Mouse (Mus musculus) neural tube, embryonic 12.5 days (tissue): ENCODE measurements around the gene Tagln2. TPM values are rescaled to one million over a fixed set of nuclear protein-coding genes. Genes with fewer than 3 reads are reported as not detected.

Experiments used
- ATAC-seq: fragments of 200-750 bp; cut with Nextera tagmentation; 2 replicates; pipeline ENCODE4 v1.8.0; 2017; ENCODE audit warnings: low read depth, mild to moderate bottlenecking, moderate TSS enrichment, moderate library complexity; ENCODE audit not compliant: low FRiP score
- H3K27ac ChIP-seq: fragments of 300-500 bp; sonication (generic); 2 replicates; pipeline ENCODE4 v1.5.1; 2016
- H3K27me3 ChIP-seq: fragments of 300-500 bp; sonication (generic); replicated peaks from 2 replicates; pipeline ENCODE4 v1.6.1; 2016; ENCODE audit warnings: mild to moderate bottlenecking
- H3K36me3 ChIP-seq: fragments of 300-500 bp; sonication (generic); 2 replicates; pipeline ENCODE4 v1.6.1; 2016; ENCODE audit warnings: mild to moderate bottlenecking
- H3K4me1 ChIP-seq: fragments of 300-500 bp; sonication (generic); 2 replicates; pipeline ENCODE4 v1.6.1; 2016
- H3K4me2 ChIP-seq: fragments of 300-500 bp; sonication (generic); replicated peaks from 2 replicates; pipeline ENCODE4 v1.6.1; 2016; ENCODE audit warnings: mild to moderate bottlenecking
- H3K4me3 ChIP-seq: fragments of 300-500 bp; sonication (generic); 2 replicates; pipeline ENCODE4 v1.5.1; 2016
- H3K9ac ChIP-seq: fragments of 300-500 bp; sonication (generic); 2 replicates; pipeline ENCODE4 v1.6.1; 2016; ENCODE audit warnings: mild to moderate bottlenecking
- H3K9me3 ChIP-seq: fragments of 300-500 bp; sonication (generic); 2 replicates; pipeline ENCODE4 v1.6.1; 2016; ENCODE audit warnings: mild to moderate bottlenecking
- WGBS: fragments of 180-500 bp; shearing (Covaris S2); methylation state at CpG from one replicate; pipeline ENCODE4 v1.1.7; 2016; 5-methylcytosine and 5-hydroxymethylcytosine counted together
- polyA plus RNA-seq: library from polyadenylated mRNA; unstranded; fragments of >200 nt; fragmentation: Nextera tagmentation; extraction: Ambion mirVana; gene quantifications from 2 replicates; pipeline ENCODE4 v1.2.1, GENCODE M21; 2016

The Tagln2 gene
- polyA plus RNA-seq, 1 experiment from 2014 or later: 131 TPM

DNA sequence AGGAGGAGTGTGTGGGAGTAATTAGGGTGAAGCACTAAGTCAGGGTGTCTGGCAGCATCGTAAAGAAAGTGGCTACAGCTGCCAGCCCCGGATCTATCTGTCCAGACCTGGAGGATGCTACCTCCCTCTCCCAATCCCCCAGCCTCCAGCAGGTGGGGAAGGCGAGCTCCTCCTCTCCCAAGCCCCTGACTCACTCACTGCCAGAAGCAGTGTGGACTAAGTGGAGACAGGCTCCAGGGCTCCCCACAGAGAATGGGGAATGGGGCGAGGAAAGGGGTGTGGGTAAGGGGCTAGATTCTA, 16.5 kb upstream of the Tagln2 start:
- H3K27ac ChIP-seq: no peak overlapping the region
- H3K4me1 ChIP-seq: peaks cover 50% of the 10 kb centered on the region
- 10% methylated on average over 4 of the region's 4 CpGs for WGBS
- peaks cover 7% of the 10 kb centered on the region; the same call in 1 of the 2 replicates for H3K36me3 ChIP-seq
- H3K27me3 ChIP-seq: no peaks in the 10 kb centered on the region
- H3K9ac ChIP-seq: peak overlapping the region; percentile 75
- H3K4me3 ChIP-seq: peak overlapping the region; percentile 67
- H3K4me2 ChIP-seq: peak overlapping the region; percentile 91
- ATAC-seq: no peak
- no peaks in the 10 kb centered on the region for H3K9me3 ChIP-seq

- WGBS: 19% methylated on average over 11 of the region's 11 CpGs
- peak overlapping the region; percentile 67 for H3K4me3 ChIP-seq
- H3K4me2 ChIP-seq: peak overlapping the region; percentile 91
- H3K27ac ChIP-seq: no peak overlapping the region
- peak overlapping the region; percentile 75; the same call in 1 of the 2 replicates for H3K9ac ChIP-seq
- H3K9me3 ChIP-seq: no peaks in the 10 kb centered on the region
- H3K27me3 ChIP-seq: no peaks in the 10 kb centered on the region
- peaks cover 54% of the 10 kb centered on the region for H3K4me1 ChIP-seq
- peaks cover 14% of the 10 kb centered on the region; the same call in 1 of the 2 replicates for H3K36me3 ChIP-seq
- no peak for ATAC-seq
Measured at GRCm38 (mm10) chr1:172484236-172484635, 15.6 kb upstream of the Tagln2 start.

GRCm38 (mm10) chr1:172484671-172485070, 15.2 kb upstream of the Tagln2 start:
- Histone ChIP-seq H3K27ac (no peak overlapping the region), H3K9ac (peak overlapping the region; percentile 75; the same call in 1 of the 2 replicates), H3K9me3 (no peaks in the 10 kb centered on the region), H3K36me3 (peaks cover 18% of the 10 kb centered on the region; the same call in 1 of the 2 replicates), H3K4me3 (peak overlapping the region; percentile 67), H3K27me3 (no peaks in the 10 kb centered on the region), H3K4me2 (peak overlapping the region; percentile 91), H3K4me1 (peaks cover 54% of the 10 kb centered on the region)
- 39% methylated on average over 13 of the region's 13 CpGs for WGBS
- no peak for ATAC-seq

- WGBS: 8% methylated on average over 6 of the region's 6 CpGs
- Histone ChIP-seq H3K9me3 (no peaks in the 10 kb centered on the region), H3K4me3 (peak overlapping the region; percentile 9; the same call in 1 of the 2 replicates), H3K36me3 (peaks cover 18% of the 10 kb centered on the region; the same call in 1 of the 2 replicates), H3K9ac (peak overlapping the region; percentile 75; the same call in 1 of the 2 replicates), H3K4me2 (peak overlapping the region; percentile 91), H3K27ac (no peak overlapping the region), H3K27me3 (no peaks in the 10 kb centered on the region), H3K4me1 (peaks cover 62% of the 10 kb centered on the region)
- no peak for ATAC-seq
Measured at GRCm38 (mm10) chr1:172485821-172486220, 14.0 kb upstream of the Tagln2 start.

DNA sequence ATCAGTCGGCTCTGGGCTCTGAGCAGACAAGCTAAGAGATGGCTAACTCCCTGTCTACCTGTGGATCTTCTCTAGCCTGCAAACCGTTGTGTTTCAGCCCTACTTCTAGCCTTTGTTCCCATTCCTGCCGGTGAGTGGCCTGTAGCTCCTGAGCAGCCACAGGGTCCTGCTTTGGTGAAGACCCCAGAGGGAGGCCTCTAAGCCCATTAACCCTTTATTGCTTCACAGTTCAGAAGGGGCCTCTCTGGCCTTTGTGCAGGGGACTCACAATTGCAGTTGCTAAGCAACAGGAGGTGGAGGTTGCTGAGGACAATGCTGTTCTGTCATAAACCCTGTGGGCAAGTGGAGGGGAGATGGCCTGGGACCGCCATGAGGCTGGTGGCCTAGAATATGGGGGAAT, 13.6 kb upstream of the Tagln2 start:
- Histone ChIP-seq H3K27me3 (no peaks in the 10 kb centered on the region), H3K4me1 (peaks cover 62% of the 10 kb centered on the region), H3K4me3 (peak overlapping the region; percentile 9; the same call in 1 of the 2 replicates), H3K27ac (no peak overlapping the region), H3K9ac (peak overlapping the region; percentile 75; the same call in 1 of the 2 replicates), H3K4me2 (peak overlapping the region; percentile 91), H3K36me3 (peaks cover 22% of the 10 kb centered on the region), H3K9me3 (no peaks in the 10 kb centered on the region)
- WGBS: 5% methylated on average over 4 of the region's 4 CpGs
- no peak for ATAC-seq

GRCm38 (mm10) chr1:172486651-172487050, 13.2 kb upstream of the Tagln2 start:
- 24% methylated on average over 5 of the region's 5 CpGs for WGBS
- H3K4me1 ChIP-seq: peaks cover 62% of the 10 kb centered on the region
- H3K9ac ChIP-seq: peak overlapping the region; percentile 75; the same call in 1 of the 2 replicates
- peaks cover 25% of the 10 kb centered on the region for H3K36me3 ChIP-seq
- no peak overlapping the region for H3K27ac ChIP-seq
- no peak for ATAC-seq
- H3K4me2 ChIP-seq: peak overlapping the region; percentile 91
- H3K4me3 ChIP-seq: no peak overlapping the region
- H3K9me3 ChIP-seq: no peaks in the 10 kb centered on the region
- H3K27me3 ChIP-seq: no peaks in the 10 kb centered on the region

- Histone ChIP-seq H3K4me3 (no peak overlapping the region), H3K36me3 (peaks cover 36% of the 10 kb centered on the region), H3K27ac (no peak overlapping the region), H3K4me2 (no peak overlapping the region), H3K9me3 (no peaks in the 10 kb centered on the region), H3K9ac (no peak overlapping the region), H3K4me1 (peaks cover 62% of the 10 kb centered on the region), H3K27me3 (no peaks in the 10 kb centered on the region)
- WGBS: 83% methylated on average over 4 of the region's 4 CpGs
- ATAC-seq: no peak
Measured at GRCm38 (mm10) chr1:172487859-172488258, 12.0 kb upstream of the Tagln2 start.

GRCm38 (mm10) chr1:172488831-172489230, 11.0 kb upstream of the Tagln2 start:
- WGBS: 82% methylated on average over 7 of the region's 7 CpGs
- Histone ChIP-seq H3K27ac (no peak overlapping the region), H3K4me1 (peaks cover 52% of the 10 kb centered on the region), H3K9ac (no peak overlapping the region), H3K36me3 (peaks cover 46% of the 10 kb centered on the region), H3K4me3 (no peak overlapping the region), H3K4me2 (no peak overlapping the region), H3K27me3 (no peaks in the 10 kb centered on the region), H3K9me3 (no peaks in the 10 kb centered on the region)
- no peak for ATAC-seq

- Histone ChIP-seq H3K4me1 (peaks cover 43% of the 10 kb centered on the region), H3K27me3 (no peaks in the 10 kb centered on the region), H3K36me3 (peaks cover 55% of the 10 kb centered on the region), H3K4me2 (peak overlapping the region; percentile 48), H3K4me3 (no peak overlapping the region), H3K27ac (no peak overlapping the region), H3K9me3 (no peaks in the 10 kb centered on the region), H3K9ac (no peak overlapping the region)
- 61% methylated on average over 12 of the region's 12 CpGs for WGBS
- peak; percentile 30 for ATAC-seq
Measured at GRCm38 (mm10) chr1:172489585-172490250, 10.1 kb upstream of the Tagln2 start.

GRCm38 (mm10) chr1:172490261-172490661, 9.6 kb upstream of the Tagln2 start:
- Histone ChIP-seq H3K4me1 (peaks cover 38% of the 10 kb centered on the region), H3K4me3 (no peak overlapping the region), H3K9me3 (no peaks in the 10 kb centered on the region), H3K9ac (no peak overlapping the region), H3K36me3 (peaks cover 60% of the 10 kb centered on the region), H3K27ac (no peak overlapping the region), H3K27me3 (no peaks in the 10 kb centered on the region), H3K4me2 (peak overlapping the region; percentile 48)
- 12% methylated on average over 10 of the region's 10 CpGs for WGBS
- ATAC-seq: peak; percentile 41

GRCm38 (mm10) chr1:172492047-172492446, 7.8 kb upstream of the Tagln2 start:
- H3K9me3 ChIP-seq: no peaks in the 10 kb centered on the region
- no peak overlapping the region for H3K4me2 ChIP-seq
- 83% methylated on average over 8 of the region's 8 CpGs for WGBS
- no peak overlapping the region for H3K4me3 ChIP-seq
- H3K36me3 ChIP-seq: peaks cover 75% of the 10 kb centered on the region
- no peak overlapping the region for H3K27ac ChIP-seq
- H3K27me3 ChIP-seq: no peaks in the 10 kb centered on the region
- H3K4me1 ChIP-seq: peaks cover 20% of the 10 kb centered on the region
- no peak for ATAC-seq
- H3K9ac ChIP-seq: no peak overlapping the region

DNA sequence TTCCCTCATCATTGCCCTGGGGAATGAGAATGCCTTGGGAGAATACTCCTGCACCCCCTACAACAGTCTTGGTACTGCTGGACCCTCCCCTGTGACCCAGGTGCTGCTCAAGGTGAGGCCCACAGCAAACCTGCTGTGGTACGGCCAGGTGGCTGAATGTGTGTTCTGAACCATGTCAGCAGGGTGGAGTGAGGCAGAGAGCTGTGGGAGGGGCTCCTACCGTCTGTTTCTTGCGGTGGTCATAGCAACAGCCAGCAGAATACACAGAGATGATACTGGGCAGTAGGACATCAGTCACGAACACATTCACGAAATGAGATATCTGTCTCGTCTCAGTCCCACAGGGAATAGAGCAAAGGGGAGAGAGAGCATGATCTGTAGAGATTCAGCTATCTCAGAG, 6.3 kb upstream of the Tagln2 start:
- Histone ChIP-seq H3K9ac (no peak overlapping the region), H3K4me1 (peaks cover 16% of the 10 kb centered on the region), H3K36me3 (peaks cover 84% of the 10 kb centered on the region), H3K27ac (no peak overlapping the region), H3K27me3 (0 out of 2 replicates have a peak, but pooled peaks cover 2% of the 10 kb centered on the region), H3K4me3 (no peak overlapping the region), H3K4me2 (no peak overlapping the region), H3K9me3 (no peaks in the 10 kb centered on the region)
- 81% methylated on average over 6 of the region's 6 CpGs for WGBS
- ATAC-seq: no peak

DNA sequence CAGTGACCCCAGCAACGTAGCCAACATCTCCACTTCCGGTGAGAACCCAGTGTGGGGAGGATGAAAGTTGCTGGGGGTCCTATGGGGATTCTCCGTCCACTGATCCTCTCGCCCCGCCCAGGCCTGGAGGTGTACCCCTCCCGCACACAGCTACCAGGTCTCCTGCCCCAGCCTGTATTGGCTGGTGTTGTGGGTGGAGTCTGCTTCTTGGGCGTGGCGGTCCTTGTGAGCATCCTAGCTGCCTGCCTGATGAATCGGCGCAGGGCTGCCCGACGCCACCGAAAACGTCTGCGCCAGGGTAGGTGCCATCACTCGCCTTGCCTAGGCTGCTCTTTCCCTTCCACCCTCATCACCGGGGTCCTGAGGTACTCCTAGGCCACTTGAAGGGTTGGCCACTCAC, 3.8 kb upstream of the Tagln2 start:
- peaks cover 74% of the 10 kb centered on the region for H3K36me3 ChIP-seq
- H3K4me2 ChIP-seq: no peak overlapping the region
- ATAC-seq: no peak
- no peak overlapping the region for H3K9ac ChIP-seq
- no peaks in the 10 kb centered on the region for H3K9me3 ChIP-seq
- H3K4me1 ChIP-seq: peaks cover 18% of the 10 kb centered on the region
- no peak overlapping the region for H3K27ac ChIP-seq
- H3K27me3 ChIP-seq: peaks cover 24% of the 10 kb centered on the region
- 81% methylated on average over 17 of the region's 17 CpGs for WGBS
- H3K4me3 ChIP-seq: no peak overlapping the region
